Mouse (Mus musculus) ZHBTc4 (cell line): Measurements from ENCODE around the gene Cys1.

ENCODE experiments used
- DNase-seq: peaks from one replicate; pipeline ENCODE4 v3.0.0-alpha.2; 2011; ENCODE audit warnings: low read depth, low spot score

The Cys1 gene

GRCm38 (mm10) chr12:24681286-24682023 lies at the start of gene Cys1:
Gene Cys1 (minus strand): TSS chr12:24681813.
- no peak for DNase-seq

DNA sequence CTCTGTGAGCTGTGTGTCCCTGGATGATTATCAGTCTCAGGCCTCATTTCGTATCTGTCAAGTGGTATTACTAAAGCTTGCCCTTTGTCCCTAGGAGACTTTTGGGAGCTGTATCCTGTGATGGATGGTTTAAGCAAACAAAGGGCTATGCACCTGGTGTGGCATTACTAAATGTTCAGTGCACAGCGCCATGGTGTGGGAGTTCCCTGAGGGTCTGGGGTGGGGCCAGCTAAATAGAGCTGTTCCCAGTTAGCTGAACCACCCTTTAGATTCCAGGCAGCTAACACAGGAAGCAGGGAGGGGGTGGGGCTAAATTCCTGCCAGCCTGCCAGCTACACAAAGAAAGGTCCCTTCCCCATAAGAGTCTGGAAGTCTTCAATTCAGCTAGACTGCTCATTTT lies 42.8 kb upstream of the Cys1 start:
- DNase-seq: peak; percentile 92

- DNase-seq: peak; percentile 55
Measured at GRCm38 (mm10) chr12:24723859-24724258, 42.2 kb upstream of the Cys1 start.

DNA sequence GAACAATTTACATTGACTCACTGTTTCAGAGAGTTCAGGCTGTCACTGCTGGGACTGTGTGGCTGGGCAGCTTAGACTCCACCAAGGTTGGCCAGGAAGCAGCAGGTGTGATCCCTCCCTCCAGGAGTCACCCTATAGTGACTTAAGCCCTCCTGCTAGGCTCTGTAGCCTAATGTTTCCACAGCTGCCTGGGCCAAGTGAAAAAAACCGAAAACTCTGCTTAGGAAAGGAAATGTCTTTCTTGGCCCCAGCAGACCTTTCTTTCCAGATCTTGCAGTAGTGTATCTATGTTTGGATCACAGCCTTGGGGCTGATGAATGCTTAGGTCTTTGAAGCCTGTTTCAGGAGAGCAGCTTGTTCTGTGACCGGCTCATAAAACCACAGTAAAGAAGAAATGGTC lies 41.8 kb upstream of the Cys1 start:
- no peak for DNase-seq

DNA sequence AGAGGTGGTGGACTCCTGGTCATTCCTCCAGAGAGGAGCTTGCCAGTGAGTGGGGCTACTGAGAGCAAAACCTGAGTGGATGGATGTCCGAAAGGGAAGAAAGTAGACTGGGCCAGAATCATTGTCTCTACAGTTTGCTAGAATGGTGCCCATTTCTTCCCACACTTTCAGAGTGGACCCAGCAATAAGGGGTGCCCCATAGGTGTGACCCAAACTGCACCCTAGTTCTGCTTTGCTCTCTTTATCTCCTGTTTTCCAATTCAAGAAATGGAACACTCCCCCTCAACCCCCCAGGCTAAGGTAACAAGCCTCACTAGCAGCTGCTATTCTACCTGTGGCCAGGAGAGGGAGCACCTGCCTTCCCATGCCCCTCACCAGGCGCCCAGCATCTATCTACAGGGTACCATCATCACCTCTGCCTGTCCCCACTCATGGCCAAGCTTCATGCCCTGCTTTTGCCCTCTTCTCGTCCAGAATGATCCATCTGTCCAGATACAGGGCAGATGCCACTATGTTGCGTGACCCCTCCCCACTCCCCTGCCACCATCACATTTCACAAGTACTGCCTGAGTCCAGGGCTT lies 35.2 kb upstream of the Cys1 start:
- DNase-seq: peak; percentile 74

DNA sequence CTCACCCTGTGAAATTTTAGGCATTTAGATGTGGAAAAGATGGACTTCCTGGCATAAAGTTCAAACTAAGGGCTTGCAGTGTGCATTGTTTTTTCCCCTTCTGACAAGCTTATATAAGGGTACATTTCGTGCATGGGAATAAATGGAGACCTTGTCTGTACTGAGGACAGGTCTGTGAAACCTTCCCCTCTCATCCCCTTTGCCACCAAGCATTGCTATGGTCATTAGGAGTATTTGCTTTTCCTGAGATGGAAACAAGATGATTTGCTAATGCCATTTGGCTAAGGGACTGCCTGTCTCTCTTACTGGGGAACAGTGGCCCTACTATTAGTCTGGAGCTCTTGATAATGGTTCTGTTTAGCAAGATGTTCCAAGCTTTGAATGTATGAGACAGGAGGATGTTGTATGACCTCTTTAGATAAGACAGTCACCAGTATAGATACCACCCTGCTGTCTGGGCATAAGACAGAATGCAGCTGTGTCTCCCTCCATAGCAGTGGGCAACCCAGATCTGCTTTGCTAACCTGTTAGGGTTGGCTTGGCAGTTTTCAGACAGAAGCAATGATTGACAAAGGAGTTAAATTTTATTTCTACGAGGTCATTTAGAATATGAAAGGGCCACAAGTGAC lies 33.8 kb upstream of the Cys1 start:
- no peak for DNase-seq

GRCm38 (mm10) chr12:24714579-24715255 lies 33.1 kb upstream of the Cys1 start:
- peak; percentile 66 for DNase-seq

DNA sequence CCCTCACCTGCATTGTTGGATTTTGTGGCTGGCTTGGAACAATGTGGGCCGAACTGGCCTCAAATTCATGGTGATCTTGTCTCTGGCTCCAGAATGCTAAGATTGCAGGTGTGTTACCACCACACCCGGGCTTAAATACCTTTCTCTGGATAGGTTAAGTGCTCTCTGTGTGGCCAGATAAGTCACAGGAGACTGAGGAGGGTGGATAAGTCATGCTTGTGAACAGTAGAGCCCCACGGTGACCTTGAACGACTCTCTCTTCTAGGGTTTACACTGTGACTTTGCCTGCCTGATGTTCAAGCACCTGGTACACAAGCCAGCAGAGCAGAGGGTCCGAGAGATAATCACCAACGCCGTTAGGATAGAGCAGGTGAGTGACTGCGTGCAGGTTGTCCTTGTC lies 30.8 kb upstream of the Cys1 start:
- DNase-seq: peak; percentile 63

DNA sequence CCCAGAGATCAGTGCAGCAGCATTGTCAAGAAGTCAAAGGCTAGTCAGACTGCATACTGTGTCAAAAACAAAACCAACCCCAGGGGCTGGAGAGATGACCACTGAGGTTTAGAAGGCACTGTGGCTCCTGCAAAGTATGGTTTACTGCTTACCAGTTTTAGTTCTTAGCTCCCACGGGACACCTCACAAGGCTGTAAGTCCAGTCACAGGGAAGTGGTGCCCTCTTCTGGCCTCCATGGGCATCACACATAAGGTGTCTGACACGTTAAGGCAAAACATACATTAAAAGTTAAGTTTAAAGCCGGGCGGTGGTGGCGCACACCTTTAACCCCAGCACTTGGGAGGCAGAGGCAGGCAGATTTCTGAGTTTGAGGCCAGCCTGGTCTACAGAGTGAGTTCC lies 29.1 kb upstream of the Cys1 start:
- DNase-seq: peak; percentile 78

DNA sequence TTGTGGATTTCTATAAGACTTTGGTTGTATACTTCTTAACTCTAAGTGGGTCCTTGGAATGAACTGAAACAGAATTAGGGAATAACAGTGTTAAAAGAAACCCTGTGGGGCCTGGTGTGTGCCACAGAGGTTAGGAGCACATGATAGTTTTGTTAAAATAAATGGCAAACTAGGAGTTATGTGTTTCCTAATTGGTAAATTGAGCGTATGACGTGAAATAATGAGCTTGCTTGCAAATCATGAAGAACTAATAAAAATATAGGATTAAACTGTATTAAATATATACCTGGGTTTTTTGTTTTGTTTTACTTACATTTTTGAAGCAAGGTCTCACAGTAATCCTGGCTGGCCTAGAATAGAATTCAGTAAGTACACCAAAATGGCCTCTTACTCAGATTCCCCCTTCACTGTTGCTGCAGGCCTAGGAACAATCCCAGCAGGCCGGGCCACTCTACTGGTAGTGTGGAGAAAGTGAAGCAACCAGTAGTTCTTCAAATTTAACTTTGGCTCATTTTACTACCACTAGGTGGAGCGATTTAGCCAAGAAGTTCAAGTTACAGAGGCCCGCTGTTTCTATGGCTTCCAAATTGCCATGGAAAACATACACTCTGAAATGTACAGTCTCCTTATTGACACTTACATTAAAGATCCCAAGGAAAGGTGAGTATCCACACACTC lies 28.4 kb upstream of the Cys1 start:
- peak; percentile 94 for DNase-seq

DNA sequence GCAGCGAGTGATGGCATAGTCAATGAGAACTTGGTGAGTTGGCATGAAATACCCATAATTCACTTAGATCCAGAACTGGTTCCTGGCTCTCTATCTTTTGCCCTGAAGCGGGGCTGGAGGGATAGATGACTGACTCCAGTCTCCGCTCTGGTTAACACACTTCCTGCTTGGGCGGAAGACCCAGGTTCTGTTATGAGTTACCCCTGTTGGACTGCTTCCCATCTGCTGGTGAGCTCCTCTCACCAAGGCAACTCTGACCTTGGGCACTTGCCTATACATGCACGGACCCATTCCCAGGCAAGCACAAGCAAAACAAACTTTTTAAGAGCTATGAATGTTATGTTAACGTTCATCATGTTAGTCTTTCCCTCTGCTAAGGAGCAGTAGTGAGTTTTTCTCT lies 27.8 kb upstream of the Cys1 start:
- DNase-seq: peak; percentile 34

DNA sequence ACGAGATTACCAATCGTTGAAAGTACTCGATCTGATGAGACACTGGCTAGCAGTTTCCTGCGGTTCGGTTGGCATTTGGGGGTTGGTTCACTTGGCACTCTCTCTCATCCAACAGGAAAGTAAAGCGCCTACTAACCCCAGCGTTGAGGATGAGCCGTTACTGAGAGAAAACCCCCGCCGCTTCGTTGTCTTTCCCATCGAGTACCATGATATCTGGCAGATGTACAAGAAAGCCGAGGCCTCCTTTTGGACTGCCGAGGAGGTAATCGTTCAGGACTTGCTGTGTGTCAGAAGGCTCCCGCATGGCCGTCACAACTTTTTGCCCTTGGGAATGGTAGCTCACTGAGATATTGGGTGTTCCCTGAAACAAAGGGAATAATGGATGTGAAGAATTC lies 27.2 kb upstream of the Cys1 start:
- DNase-seq: no peak

DNA sequence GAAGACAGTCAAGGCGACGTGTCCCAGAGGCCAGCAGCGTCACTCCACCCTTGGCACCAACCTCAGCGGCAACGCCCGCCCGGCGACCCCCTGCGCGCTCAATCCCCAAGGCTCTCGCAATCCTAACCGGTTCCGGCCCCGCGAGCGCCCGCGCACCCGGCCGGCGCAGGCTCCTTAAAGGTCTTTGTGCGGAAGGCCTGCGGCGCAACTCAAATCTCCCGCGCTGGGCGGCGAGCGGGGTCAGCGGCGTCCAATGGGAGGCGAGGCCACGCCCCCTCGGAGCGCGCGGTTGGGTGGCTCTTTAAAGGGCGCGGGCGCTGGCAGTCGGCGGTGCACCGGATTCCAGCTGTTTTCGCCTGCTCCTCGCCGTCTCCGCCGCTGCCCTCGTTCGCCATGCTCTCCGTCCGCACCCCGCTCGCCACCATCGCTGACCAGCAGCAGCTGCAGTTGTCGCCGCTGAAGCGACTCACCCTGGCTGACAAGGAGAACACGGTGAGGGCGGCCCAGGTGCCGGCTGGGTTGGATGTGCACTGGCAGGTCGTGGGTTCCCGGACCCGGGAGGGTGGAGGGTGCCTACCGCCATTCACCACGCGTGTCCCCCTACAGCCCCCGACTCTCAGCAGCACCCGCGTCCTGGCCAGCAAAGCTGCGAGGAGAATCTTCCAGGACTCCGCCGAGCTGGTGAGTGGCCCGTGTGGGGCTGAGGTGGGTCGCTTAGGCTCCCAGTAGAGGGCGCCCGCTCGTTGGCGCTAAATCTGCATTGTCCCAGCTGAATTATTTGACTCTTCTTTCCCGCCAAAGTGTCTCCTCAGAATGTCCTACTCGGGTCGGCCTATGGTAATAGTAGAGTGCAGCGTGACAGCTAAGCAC lies 26.6 kb upstream of the Cys1 start, which contains the start of gene Rrm2:
Gene Rrm2, plus strand, starts transcription at position 288 of the 870 bp plus-strand sequence.
- DNase-seq: peak; percentile 98

GRCm38 (mm10) chr12:24707480-24707802 lies 25.8 kb upstream of the Cys1 start:
- peak; percentile 53 for DNase-seq

DNA sequence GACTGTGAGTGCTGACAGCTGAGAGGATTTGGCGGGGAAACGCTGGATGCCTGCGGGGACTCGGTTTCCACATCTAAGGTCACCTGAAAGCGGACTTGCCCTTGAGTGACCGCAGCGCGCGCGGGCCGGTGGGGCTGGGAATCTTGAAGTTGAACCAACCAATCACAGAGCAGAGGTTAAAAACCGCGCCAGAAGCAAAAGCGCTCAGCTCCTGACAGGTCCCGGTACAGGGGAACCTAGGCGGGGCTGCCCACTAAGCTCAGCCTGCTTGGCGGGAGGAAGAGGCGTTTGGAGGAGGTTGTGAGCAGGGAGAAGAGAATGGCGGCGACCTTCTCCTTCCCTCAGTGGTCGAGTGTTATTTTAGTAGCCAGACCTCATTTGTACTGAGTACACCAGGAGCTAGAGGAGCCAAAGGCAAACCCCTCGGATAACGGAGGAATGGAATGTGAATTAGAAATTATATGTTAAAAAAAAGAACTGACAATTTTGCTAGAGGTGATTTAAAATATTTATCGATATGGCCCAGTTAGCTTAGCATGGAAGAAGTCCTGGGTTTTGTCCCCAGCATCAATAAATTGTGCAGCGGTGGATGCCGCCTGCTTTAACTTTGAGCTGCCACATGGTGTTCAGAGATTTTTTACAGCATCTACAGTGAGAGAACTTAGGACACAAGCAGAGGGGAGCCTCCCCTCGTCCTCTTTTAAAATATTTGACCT lies 25.3 kb upstream of the Cys1 start:
- DNase-seq: peak; percentile 94

- no peak for DNase-seq
Measured at GRCm38 (mm10) chr12:24705502-24706263, 24.1 kb upstream of the Cys1 start.

GRCm38 (mm10) chr12:24703013-24703412 lies 21.4 kb upstream of the Cys1 start:
- DNase-seq: no peak

DNA sequence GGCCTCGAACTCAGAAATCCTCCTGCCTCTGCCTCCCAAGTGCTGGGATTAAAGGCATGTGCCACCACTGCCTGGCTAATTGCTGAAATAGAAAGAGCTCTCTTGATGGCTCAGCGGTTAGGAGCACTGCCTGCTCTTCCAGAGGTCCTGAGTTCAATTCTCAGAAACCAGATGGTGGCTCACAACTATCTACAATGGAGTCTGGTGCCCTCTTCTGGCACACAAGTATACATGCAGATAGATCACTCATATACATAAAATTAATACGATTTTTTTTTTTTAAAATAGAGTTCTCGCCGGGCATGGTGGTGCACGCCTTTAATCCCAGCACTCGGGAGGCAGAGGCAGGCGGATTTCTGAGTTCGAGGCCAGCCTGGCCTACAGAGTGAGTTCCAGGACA lies 20.0 kb upstream of the Cys1 start:
- DNase-seq: peak; percentile 63

- DNase-seq: no peak
Measured at GRCm38 (mm10) chr12:24699578-24699977, 18.0 kb upstream of the Cys1 start.

DNA sequence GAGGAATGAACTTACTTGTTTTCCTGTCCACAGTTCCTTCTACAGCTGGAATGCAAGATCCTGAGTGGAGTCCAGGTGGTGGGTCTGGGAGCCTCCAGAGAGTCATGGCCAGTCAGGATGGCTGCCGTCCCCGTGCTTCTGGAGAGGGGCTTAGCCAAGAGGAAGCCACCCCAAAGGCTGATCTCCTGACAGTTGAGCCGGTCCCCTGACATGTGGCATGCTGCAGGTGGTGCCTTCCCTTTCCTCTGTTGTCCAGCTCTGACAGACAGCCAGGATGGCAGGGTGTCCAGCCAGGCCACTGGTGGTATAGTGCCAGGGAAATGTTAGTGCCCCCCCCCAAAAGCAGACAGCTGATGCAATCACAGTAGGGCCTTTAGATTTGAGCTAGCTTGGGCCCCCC lies 16.9 kb upstream of the Cys1 start:
- no peak for DNase-seq
